Mouse (Mus musculus) c-Kit-positive CD71-positive TER-119-negative erythroid progenitor cells, embryonic 14.5 days (primary cell): ENCODE data around the gene Pxmp4.
A peak's percentile ranks its signal among the peaks of the same experiment; 100 is the strongest.

Source experiments
- DNase-seq: peaks from one replicate; pipeline ENCODE4 v3.0.0-alpha.2; 2013; ENCODE audit warnings: low read depth

The Pxmp4 gene

GRCm38 (mm10) chr2:154603638-154604153 lies at the start of gene Pxmp4:
TSS of gene Pxmp4 (minus strand) at chr2:154603708.
- DNase-seq, result peak; percentile 98

GRCm38 (mm10) chr2:154651363-154651762 lies 47.9 kb upstream of the Pxmp4 start, which contains the start of gene Chmp4b:
TSS of gene Chmp4b (plus strand) at chr2:154651705.
- no peak for DNase-seq

GRCm38 (mm10) chr2:154650404-154650803 lies 46.9 kb upstream of the Pxmp4 start:
- no peak for DNase-seq

GRCm38 (mm10) chr2:154648086-154648485 lies 44.6 kb upstream of the Pxmp4 start:
- no peak for DNase-seq

GRCm38 (mm10) chr2:154646634-154647033 lies 43.1 kb upstream of the Pxmp4 start:
- DNase-seq, result no peak

GRCm38 (mm10) chr2:154642712-154643385 lies 39.3 kb upstream of the Pxmp4 start:
- no peak for DNase-seq

- no peak for DNase-seq
Measured at GRCm38 (mm10) chr2:154642005-154642459, 38.5 kb upstream of the Pxmp4 start.

GRCm38 (mm10) chr2:154641176-154641575 lies 37.7 kb upstream of the Pxmp4 start:
- no peak for DNase-seq

GRCm38 (mm10) chr2:154639115-154639514 lies 35.6 kb upstream of the Pxmp4 start:
- no peak for DNase-seq

GRCm38 (mm10) chr2:154638521-154638920 lies 35.0 kb upstream of the Pxmp4 start:
- DNase-seq, result no peak

GRCm38 (mm10) chr2:154635826-154636225 lies 32.3 kb upstream of the Pxmp4 start:
- DNase-seq, result no peak

- no peak for DNase-seq
Measured at GRCm38 (mm10) chr2:154633876-154634644, 30.6 kb upstream of the Pxmp4 start.

GRCm38 (mm10) chr2:154633039-154633742 lies 29.7 kb upstream of the Pxmp4 start:
- DNase-seq, result no peak

GRCm38 (mm10) chr2:154632203-154632780 lies 28.8 kb upstream of the Pxmp4 start:
- DNase-seq, result no peak

GRCm38 (mm10) chr2:154630531-154630930 lies 27.0 kb upstream of the Pxmp4 start:
- DNase-seq, result no peak

GRCm38 (mm10) chr2:154624137-154624536 lies 20.6 kb upstream of the Pxmp4 start:
- DNase-seq, result no peak

GRCm38 (mm10) chr2:154621684-154622083 lies 18.2 kb upstream of the Pxmp4 start:
- DNase-seq, result no peak

GRCm38 (mm10) chr2:154617061-154617460 lies 13.6 kb upstream of the Pxmp4 start:
- no peak for DNase-seq

- no peak for DNase-seq
Measured at GRCm38 (mm10) chr2:154615674-154616073, 12.2 kb upstream of the Pxmp4 start.

- DNase-seq, result no peak
Measured at GRCm38 (mm10) chr2:154614841-154615576, 11.5 kb upstream of the Pxmp4 start.
